Mouse (Mus musculus) lung, postnatal 0 days (tissue): Measurements from ENCODE around the gene Pfdn5.
A peak's percentile ranks its signal among the peaks of the same experiment; 100 is the strongest.

Experiments used
- CTCF ChIP-seq: IDR thresholded peaks from 2 replicates; pipeline ENCODE4 v1.5.1; 2016; ENCODE audit warnings: antibody characterized with exemption, mild to moderate bottlenecking
- EP300 ChIP-seq: IDR thresholded peaks from 2 replicates; pipeline ENCODE4 v1.6.1; 2016; ENCODE audit warnings: antibody characterized with exemption, mild to moderate bottlenecking, control low read depth

DNA sequence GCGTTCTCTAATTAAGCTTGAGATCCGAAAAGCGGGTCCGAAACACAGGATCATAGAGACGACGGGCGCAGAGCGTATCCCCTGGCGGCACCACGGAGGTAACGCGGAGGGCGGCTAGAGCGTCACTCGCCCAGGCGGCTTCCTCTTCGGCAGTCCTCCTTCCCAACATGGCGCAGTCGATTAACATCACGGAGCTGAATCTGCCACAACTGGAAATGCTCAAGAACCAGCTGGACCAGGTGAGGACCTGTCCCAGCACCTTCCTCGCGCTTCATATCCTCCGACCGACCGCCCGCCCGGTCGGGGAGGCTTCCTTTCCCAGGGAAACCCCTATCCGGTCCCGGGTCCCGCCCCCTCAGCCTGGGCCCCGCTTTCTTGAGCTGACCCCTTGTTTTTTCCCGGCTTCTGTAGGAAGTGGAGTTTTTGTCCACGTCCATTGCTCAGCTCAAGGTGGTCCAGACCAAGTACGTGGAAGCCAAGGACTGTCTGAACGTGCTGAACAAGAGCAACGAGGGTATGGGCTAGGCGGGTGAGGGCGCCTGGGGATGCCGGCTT lies at the start of gene Pfdn5:
- no peak for TF ChIP-seq EP300
- peak; percentile 68 for TF ChIP-seq CTCF
